Mouse (Mus musculus) heart, embryonic 11.5 days (tissue): Measurements from ENCODE around the gene Slc6a16. TPM values are rescaled to one million over a fixed set of nuclear protein-coding genes. Genes with fewer than 3 reads are reported as not detected.

Source experiments
- ATAC-seq: fragments of 200-750 bp; cut with Nextera tagmentation; replicated peaks from 2 replicates; pipeline ENCODE4 v1.8.0; 2017; ENCODE audit warnings: moderate library complexity; ENCODE audit not compliant: insufficient number of reproducible peaks, low FRiP score, low TSS enrichment
- H3K27ac ChIP-seq: fragments of 300-500 bp; sonication (generic); 2 replicates; pipeline ENCODE4 v1.5.1; 2014; ENCODE audit warnings: mild to moderate bottlenecking, low read depth, low read length
- H3K27me3 ChIP-seq: fragments of 300-500 bp; sonication (generic); 2 replicates; pipeline ENCODE4 v1.6.1; 2014; ENCODE audit warnings: mild to moderate bottlenecking, low read length, mixed read lengths; ENCODE audit not compliant: control insufficient read depth, insufficient read depth
- H3K36me3 ChIP-seq: fragments of 300-500 bp; sonication (generic); 2 replicates; pipeline ENCODE4 v1.6.1; 2014; ENCODE audit warnings: mild to moderate bottlenecking, low read length, moderate library complexity, mixed read lengths; ENCODE audit not compliant: control insufficient read depth, insufficient read depth
- H3K4me1 ChIP-seq: fragments of 300-500 bp; sonication (generic); 2 replicates; pipeline ENCODE4 v1.6.1; 2014; ENCODE audit warnings: low read length; ENCODE audit not compliant: control insufficient read depth, insufficient read depth
- H3K4me2 ChIP-seq: fragments of 300-500 bp; sonication (generic); 2 replicates; pipeline ENCODE4 v1.6.1; 2014; ENCODE audit warnings: mild to moderate bottlenecking, moderate library complexity
- H3K4me3 ChIP-seq: fragments of 300-500 bp; sonication (generic); 2 replicates; pipeline ENCODE4 v1.5.1; 2014; ENCODE audit warnings: low read depth, low read length
- H3K9ac ChIP-seq: fragments of 300-500 bp; sonication (generic); 2 replicates; pipeline ENCODE4 v1.6.1; 2014; ENCODE audit warnings: mild to moderate bottlenecking, low read depth, low read length, moderate library complexity
- H3K9me3 ChIP-seq: fragments of 300-500 bp; sonication (generic); replicated peaks from 2 replicates; pipeline ENCODE4 v1.6.1; 2016; ENCODE audit warnings: low read length; ENCODE audit not compliant: control insufficient read depth
- WGBS: fragments of 180-500 bp; shearing (Covaris S2); extraction: QIAGEN DNeasy Blood & Tissue Kit; methylation state at CpG from one replicate; pipeline ENCODE4 v1.1.7; 2014; ENCODE audit not compliant: insufficient replicate concordance; 5-methylcytosine and 5-hydroxymethylcytosine counted together
- polyA plus RNA-seq: library from polyadenylated mRNA; unstranded; fragments of >200 nt; fragmentation: Nextera tagmentation; extraction: Ambion mirVana; gene quantifications from 2 replicates; pipeline ENCODE4 v1.2.1, GENCODE M21; 2014

Slc6a16 gene
- polyA plus RNA-seq, 1 experiment from 2014 or later: 0.47 TPM

GRCm38 (mm10) chr7:45305275-45305674 is 64.4 kb downstream of the Slc6a16 start:
- H3K27me3 ChIP-seq: no peaks in the 10 kb centered on the region
- no peaks in the 10 kb centered on the region for H3K9me3 ChIP-seq
- H3K4me1 ChIP-seq: 0 out of 2 replicates have a peak, but pooled peaks cover 3% of the 10 kb centered on the region
- H3K36me3 ChIP-seq: no peaks in the 10 kb centered on the region
- ATAC-seq: peak; percentile 2; the same call in 1 of the 2 replicates
- no peak overlapping the region for H3K4me3 ChIP-seq
- 9% methylated on average over 17 of the region's 17 CpGs for WGBS
- H3K27ac ChIP-seq: no peak overlapping the region
- no peak overlapping the region; the same call in 1 of the 2 replicates for H3K4me2 ChIP-seq
- H3K9ac ChIP-seq: no peak overlapping the region

- Histone ChIP-seq H3K4me1 (peaks cover 12% of the 10 kb centered on the region; the same call in 1 of the 2 replicates), H3K4me3 (no peak overlapping the region), H3K9me3 (no peaks in the 10 kb centered on the region), H3K27me3 (no peaks in the 10 kb centered on the region), H3K36me3 (no peaks in the 10 kb centered on the region), H3K9ac (no peak overlapping the region), H3K4me2 (no peak overlapping the region), H3K27ac (no peak overlapping the region)
- WGBS: 70% methylated on average over 15 of the region's 15 CpGs
- ATAC-seq: no peak
These were observed 67.8 kb downstream of the Slc6a16 start for GRCm38 (mm10) chr7:45308551-45309240.

DNA sequence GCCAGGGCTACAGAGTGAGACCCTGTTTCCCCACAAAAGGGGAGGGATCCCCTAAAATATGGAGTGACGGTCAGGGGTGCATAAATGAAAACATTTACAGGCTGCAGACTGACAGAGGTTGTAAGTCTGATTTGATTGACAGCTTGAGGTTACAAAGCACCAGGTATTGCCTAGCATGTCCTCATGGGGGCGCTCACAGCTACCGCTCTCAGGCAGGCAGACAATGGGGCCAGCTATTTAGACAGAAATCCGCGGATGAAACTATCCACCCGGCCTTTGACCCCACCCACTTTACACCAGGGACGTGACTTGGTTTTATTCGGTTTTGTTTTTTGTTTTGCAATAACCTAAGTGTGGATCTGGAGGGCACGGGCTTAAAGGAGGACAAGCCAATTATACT is 68.6 kb downstream of the Slc6a16 start:
- no peak overlapping the region for H3K4me3 ChIP-seq
- peaks cover 12% of the 10 kb centered on the region; the same call in 1 of the 2 replicates for H3K4me1 ChIP-seq
- no peak for ATAC-seq
- H3K9ac ChIP-seq: no peak overlapping the region
- no peaks in the 10 kb centered on the region for H3K36me3 ChIP-seq
- WGBS: 18% methylated on average over 9 of the region's 9 CpGs
- H3K27ac ChIP-seq: no peak overlapping the region
- H3K27me3 ChIP-seq: no peaks in the 10 kb centered on the region
- H3K4me2 ChIP-seq: no peak overlapping the region
- H3K9me3 ChIP-seq: no peaks in the 10 kb centered on the region

- Histone ChIP-seq H3K9me3 (no peaks in the 10 kb centered on the region), H3K27me3 (no peaks in the 10 kb centered on the region), H3K36me3 (peaks cover 2% of the 10 kb centered on the region; the same call in 1 of the 2 replicates), H3K9ac (no peak overlapping the region), H3K4me1 (peaks cover 9% of the 10 kb centered on the region; the same call in 1 of the 2 replicates), H3K4me2 (no peak overlapping the region), H3K27ac (no peak overlapping the region), H3K4me3 (no peak overlapping the region)
- ATAC-seq: no peak
- 44% methylated on average over 8 of the region's 8 CpGs for WGBS
These were observed 71.1 kb downstream of the Slc6a16 start for GRCm38 (mm10) chr7:45312023-45312422.

GRCm38 (mm10) chr7:45312686-45313453 is 72.0 kb downstream of the Slc6a16 start:
- Histone ChIP-seq H3K4me2 (no peak overlapping the region), H3K27me3 (no peaks in the 10 kb centered on the region), H3K27ac (peak overlapping the region; percentile 57), H3K4me1 (peaks cover 9% of the 10 kb centered on the region; the same call in 1 of the 2 replicates), H3K36me3 (peaks cover 2% of the 10 kb centered on the region; the same call in 1 of the 2 replicates), H3K4me3 (no peak overlapping the region), H3K9me3 (no peaks in the 10 kb centered on the region), H3K9ac (0 out of 2 replicates have a peak overlapping the region, but pooled peaks have one; percentile 28)
- ATAC-seq: no peak
- WGBS: 28% methylated on average over 10 of the region's 10 CpGs

DNA sequence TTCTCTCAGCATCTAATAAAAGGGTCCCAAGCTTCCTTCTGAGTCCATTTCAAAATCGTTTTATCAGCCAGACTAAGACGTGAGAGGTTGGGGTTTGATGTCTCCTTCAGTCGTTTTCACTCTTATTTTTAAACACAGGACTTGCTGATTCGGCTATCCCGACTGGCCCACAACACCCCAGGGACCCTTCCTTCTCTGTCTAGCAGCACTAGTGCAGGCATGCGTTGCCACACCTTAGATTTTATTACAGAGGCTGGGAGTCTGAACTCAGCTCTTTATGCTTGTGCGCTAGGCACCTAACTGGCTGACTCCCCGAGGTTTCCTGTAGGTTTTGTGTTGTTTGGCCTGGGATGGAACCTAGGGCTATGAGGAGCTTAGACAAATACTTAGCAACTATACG is 72.6 kb downstream of the Slc6a16 start:
- H3K27ac ChIP-seq: peak overlapping the region; percentile 57
- peaks cover 9% of the 10 kb centered on the region; the same call in 1 of the 2 replicates for H3K4me1 ChIP-seq
- H3K9ac ChIP-seq: 0 out of 2 replicates have a peak overlapping the region, but pooled peaks have one; percentile 28
- peaks cover 7% of the 10 kb centered on the region; the same call in 1 of the 2 replicates for H3K36me3 ChIP-seq
- WGBS: 32% methylated on average over 9 of the region's 9 CpGs
- no peaks in the 10 kb centered on the region for H3K9me3 ChIP-seq
- no peaks in the 10 kb centered on the region for H3K27me3 ChIP-seq
- no peak overlapping the region for H3K4me2 ChIP-seq
- no peak for ATAC-seq
- H3K4me3 ChIP-seq: no peak overlapping the region

- H3K27ac ChIP-seq: no peak overlapping the region
- no peak for ATAC-seq
- no peak overlapping the region for H3K4me3 ChIP-seq
- WGBS: 78% methylated on average over 10 of the region's 10 CpGs
- H3K27me3 ChIP-seq: no peaks in the 10 kb centered on the region
- H3K9me3 ChIP-seq: no peaks in the 10 kb centered on the region
- H3K4me1 ChIP-seq: peaks cover 9% of the 10 kb centered on the region; the same call in 1 of the 2 replicates
- peaks cover 7% of the 10 kb centered on the region; the same call in 1 of the 2 replicates for H3K36me3 ChIP-seq
- H3K9ac ChIP-seq: no peak overlapping the region
- H3K4me2 ChIP-seq: no peak overlapping the region
These were observed 74.4 kb downstream of the Slc6a16 start for GRCm38 (mm10) chr7:45315182-45315701.

GRCm38 (mm10) chr7:45316536-45316935 is 75.7 kb downstream of the Slc6a16 start:
- Histone ChIP-seq H3K9me3 (no peaks in the 10 kb centered on the region), H3K4me3 (no peak overlapping the region), H3K27ac (no peak overlapping the region), H3K4me1 (peaks cover 9% of the 10 kb centered on the region; the same call in 1 of the 2 replicates), H3K4me2 (no peak overlapping the region), H3K36me3 (peaks cover 7% of the 10 kb centered on the region; the same call in 1 of the 2 replicates), H3K27me3 (no peaks in the 10 kb centered on the region), H3K9ac (no peak overlapping the region)
- 83% methylated on average over 14 of the region's 14 CpGs for WGBS
- no peak for ATAC-seq
